Mouse (Mus musculus) T-helper 2 cell (primary cell): Measurements from ENCODE around the gene Tulp2.
"Not testable (repeated sequence)": the region's sequence is repeated elsewhere in the genome, so short reads cannot be mapped to it uniquely, and the experiment has no call there.

Source experiments
- in situ Hi-C: fragments of 300-600 bp; cut with MboI, MseI; formaldehyde crosslinking; loops from one replicate; pipeline ENCODE4 v1.15.1; 2025; ENCODE audit warnings: high pct_unique_total_duplicates

Gene Tulp2

DNA sequence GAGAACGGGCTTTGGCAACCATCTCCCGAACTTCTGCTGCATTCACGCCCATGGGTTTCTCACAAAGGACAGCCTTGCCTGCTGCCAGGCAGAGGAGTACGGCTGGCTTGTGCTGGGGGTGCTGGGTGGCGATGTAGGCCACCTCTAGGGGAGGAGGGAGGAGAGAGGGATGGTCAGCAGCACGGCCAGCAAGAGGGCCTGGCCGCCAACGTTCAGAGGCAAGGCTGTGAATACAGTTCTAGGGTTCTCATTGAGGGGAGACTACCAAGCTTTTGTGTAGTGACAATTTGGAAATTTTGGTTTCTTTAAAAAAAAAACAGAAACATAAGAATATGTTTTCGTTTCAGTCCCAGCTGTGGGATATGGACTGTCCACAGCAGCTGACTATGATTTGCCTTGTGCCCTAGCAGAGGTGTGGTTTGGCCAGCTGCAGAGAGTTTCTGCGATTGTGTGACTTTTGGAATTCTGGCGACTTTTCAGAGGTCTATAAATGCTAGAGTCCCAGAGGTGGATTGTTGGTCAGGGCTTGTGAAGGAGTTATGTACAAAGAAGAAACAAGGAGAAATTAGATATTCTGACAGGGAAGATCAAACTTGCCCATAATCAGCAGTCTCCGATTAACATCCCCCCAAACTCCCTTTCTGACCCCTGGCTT lies 5.2 kb downstream of the Tulp2 start, which contains the start of gene Gm45808:
Gm45808 (minus strand) TSS at position 51 of the 655 bp plus-strand sequence.
- in situ Hi-C loops: no loop called here

DNA sequence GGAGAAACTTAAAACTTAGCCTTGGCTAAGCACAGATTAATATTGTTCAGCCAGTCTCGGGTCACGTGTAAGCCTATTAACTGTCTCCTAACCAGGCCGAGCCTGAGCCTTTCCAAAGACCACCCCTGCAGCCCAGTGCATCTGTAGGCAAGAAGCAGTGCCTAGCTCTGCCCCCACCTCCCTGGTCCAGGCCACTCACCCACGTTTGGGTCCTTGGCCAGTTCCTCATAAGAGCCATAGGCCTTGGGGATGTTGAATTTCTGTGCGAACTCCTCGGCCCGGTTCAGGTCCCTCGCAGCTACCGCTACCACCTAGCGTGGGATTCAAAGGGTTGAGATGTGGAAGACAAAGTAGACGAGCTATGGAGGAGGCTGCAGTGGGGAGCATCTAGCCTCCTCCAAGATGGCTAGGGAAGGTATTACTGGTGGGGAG lies 6.2 kb downstream of the Tulp2 start:
- in situ Hi-C loops: no loop called here

DNA sequence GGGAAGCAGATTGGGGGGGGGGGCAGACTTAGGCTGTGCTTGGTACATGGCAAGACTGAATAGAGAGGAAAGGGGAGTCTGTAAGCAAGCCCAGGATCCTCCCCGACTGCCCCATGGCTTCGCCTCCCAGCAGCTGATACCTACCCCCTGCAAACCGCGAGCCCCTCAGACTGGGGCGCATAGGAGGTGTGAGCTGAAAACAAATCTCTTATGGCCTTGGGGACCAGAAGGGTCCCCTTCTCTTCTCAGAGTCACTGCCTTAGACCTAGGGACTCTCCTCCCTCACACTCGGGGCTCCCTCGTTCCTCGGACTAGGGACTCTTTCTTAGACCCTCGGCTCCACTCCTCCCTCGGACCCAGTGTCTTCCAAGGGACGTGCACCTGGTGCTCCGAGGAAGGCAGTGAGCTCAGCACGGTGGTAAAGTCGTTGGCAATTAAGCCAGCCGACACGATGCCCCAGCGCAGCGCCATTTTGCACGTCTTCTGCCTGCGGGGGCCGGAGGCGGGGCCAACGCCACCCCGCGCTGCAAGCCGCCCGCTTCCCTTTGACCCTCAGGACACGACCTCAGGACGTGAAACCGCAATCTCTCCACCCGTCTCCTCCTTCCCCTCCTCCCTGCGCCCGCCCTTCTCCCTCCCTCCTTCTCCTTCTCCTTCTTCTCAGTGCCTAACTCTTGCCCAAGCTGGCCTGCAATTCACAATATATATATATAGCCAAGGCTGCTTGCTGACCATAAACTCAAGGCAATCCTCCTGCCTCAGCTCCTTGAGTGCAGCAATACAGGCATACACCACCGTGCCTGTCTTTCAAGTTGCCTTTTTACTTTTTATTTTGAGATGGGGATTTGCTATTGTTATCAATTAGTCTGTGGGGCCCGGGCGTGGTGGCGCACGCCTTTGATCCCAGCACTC lies 6.9 kb downstream of the Tulp2 start, which contains the start of gene Dhdh:
Dhdh (minus strand) TSS at position 513 of the 912 bp plus-strand sequence.
- in situ Hi-C loops: no loop called here

DNA sequence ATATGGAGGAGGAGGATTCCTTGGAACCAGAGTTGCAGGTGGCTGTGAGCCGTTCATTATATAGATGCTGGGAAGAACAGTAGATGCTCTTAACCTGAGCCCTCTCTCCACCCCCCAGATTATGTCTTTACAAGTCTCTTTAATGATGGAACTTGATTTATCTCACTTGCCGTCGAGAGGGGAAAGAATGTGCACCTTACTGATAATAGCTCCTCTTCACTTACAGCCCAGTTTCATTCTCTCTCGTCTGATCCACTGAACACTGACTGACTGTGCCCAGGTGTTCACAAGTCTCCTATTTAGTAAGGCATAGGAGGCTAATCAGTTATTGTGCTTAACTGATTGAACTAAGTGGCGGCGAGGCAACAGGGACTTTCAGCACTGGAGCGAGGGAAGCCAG lies 7.9 kb downstream of the Tulp2 start:
- in situ Hi-C loops: no loop called here

DNA sequence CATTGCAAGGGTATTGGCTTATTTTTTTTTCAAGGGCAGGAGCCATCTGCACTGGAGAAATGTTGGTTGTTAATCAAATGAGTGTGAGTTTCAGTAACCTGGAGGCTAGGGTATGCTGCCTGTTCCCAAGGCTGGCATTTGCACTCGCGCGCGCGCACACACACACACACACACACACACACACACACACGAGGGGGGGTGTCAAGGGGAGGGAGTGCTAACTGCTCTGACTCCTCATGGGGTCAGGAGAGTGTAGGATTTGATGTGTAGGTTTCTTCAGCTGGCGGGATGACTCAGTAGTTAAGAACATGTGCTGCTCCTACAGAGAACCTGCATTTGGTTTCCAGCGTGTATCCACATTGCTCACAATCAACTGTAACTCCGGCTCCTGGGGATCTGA lies 9.1 kb downstream of the Tulp2 start:
- in situ Hi-C loops: no loop called here

DNA sequence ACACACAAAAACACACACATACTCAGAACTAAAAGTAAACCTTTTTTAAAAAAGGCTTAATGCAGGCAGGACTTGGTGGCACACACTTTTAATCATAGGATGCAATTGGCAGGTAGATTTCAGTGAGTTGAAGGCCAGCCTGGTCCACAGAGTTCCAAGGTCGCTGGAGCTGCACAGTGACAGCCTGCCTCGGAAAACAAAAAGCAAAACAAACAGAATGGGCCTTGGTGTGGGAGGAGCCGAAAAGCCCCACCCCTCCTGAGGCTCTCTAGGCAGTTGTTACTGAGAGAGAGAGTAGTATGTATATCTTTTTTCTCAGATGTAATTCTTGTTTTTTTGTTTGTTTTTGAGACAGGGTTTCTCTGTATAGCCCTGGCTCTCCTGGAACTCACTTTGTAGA lies 9.6 kb downstream of the Tulp2 start:
- in situ Hi-C loops: no loop called here

DNA sequence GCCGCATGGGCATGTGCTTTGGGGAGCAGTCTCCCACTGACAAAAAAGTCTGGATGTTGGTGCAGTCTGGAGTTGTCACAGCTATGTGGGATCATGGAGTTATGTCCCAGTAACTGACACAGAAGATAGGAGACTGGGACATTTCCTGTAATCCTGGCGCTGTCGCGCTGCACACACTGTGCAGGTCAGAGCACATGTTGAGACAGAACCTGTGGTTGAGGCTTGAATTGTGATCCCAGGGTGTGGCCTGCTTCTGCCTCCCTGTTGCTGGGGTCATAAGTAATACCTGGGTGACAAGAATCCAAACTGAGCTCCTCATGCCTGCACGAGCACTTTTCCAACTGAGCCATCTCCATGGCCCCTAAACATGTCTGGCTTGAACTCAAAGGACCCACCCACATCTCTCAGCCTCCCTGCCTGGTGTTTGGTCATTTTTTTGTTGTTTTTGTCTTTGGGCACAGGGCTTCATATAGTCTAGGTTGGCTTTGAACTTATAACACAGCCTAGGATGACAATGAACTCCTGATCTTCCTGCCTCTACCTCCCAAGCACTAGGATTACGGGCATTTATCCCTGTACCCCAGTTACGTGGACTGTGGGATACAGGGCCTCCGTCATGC lies 10.7 kb downstream of the Tulp2 start:
- in situ Hi-C loops: no loop called here

DNA sequence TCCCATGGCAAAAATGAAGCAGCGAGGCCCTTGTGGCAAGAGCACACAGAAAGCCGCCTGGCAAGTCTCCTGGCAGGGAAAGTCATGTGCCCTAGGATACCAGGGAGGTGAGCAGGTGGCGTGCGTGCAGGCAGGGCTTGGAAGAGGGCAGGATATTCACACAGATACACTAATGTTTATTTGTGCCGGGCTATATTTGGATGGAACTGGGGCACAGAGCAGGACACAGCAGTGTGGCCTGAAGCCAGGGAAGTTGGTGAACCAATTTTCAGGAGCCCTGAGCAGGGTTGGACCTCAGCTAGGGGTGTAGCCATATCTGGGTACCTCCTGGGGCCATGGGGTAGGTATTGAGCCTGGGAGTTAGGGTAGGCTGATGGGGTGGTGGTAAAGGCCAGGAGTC lies 11.3 kb downstream of the Tulp2 start:
- in situ Hi-C loops: no loop called here

DNA sequence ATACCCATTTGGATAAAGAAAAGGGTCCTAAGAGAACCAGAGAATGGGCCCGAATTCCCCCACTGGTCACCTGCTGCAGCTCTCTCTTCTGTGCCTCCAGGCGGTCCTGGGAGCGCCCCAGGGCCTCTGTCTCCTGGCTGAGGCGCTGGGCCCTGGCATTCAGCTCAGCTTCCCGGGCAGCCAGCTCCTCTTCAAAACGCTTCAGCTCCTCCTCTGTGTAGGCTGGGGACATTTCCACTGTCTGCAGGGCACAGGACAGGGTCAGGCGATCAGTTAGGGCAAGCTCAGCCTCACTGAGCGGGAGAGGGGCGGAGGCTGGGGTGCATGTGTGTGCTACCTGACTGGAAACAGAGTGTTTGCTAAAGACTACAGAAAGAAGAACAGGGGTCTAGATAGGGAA lies 12.9 kb downstream of the Tulp2 start:
- in situ Hi-C loops: no loop called here

DNA sequence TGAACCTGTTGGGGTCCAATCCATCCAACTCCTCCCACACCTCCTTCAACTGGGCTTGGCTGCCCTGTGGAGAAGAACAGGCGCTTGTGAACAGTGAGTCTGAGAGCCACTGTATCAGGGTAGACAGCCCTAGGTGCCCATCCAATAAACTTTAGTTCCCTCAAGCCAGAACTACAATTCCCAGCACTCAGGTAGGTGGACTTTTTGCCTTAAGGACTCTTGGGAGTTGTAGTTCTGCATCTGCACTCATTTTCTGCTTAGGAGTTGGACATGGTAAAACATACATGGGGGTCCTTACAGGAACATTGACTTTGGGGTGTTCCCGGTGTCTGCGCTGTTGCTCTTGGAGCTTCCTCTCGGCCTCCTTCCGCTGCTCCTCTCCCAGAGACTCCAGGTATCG lies 16.8 kb downstream of the Tulp2 start:
- in situ Hi-C loops: no loop called here

DNA sequence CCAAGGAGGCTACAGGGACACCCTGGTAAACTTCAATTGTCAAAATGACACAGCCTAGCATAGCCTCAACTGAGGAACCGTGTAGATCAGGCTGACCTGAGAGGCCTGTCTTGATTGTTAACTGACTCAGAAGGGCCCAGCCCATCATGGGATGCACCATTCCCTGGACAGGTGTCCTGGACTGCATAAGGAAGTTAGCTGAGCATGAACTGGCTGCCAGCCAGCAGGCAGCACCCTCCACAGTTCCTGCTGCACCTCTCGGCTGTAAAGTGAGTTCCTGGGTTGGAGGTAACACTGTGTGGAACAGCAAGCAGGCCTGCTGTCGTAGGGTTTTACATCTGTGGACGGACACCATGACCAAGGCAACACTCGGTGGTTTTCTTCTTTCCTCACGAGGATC lies 25.9 kb downstream of the Tulp2 start:
- in situ Hi-C loops: no loop called here

DNA sequence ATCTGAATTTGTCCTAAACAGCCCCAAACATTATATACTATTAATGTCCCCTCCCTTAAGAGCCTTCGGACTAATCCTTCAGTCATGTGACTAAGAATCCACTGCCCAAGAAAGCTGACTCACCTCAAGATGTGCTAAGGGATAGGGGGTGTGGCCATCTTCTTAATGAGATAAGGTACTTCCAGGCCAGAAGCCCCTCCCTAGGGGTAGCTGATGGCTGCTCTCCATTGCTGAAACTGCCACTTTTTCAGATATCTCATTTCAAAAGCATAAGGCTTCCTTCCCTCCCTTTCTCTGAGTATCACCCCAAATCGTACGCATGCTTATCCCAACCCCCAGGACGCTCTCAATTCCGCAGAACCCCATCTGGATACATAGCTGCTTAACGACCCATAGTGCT lies 26.9 kb downstream of the Tulp2 start:
- in situ Hi-C loops: no loop called here

DNA sequence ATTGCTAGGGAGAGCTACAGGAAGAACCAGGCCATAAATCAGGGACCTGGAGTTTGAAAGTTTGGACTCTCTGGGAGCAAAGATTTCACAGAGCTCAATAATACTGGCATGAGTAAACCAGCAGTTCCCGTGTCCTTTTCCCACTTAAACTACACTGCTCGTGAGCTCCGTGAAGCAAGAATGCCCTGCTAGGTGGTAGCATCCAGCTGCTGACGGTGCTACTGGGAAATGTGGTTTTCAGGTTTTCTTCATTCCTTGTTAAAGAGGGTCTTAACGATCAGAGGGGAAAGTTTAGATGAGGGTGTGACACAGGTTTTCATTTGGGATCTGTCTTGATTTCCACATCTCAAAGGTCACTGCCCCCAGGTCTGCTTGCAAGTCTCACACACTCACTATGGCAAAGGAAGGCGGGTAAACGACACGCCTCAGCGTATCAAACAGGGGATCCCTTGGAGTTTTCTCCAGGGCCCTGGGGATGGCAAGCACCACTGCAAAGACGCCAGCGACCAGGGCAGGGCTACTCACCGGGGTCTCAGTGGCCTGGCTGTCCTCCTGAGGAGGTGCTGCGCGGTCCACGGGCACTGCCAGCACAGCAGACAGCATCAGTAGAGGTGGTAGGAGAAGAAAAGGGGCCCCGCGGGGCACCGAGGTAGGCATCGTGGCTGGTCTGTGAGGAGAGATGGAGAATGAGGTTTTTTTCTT lies 27.7 kb downstream of the Tulp2 start:
- in situ Hi-C loops: no loop called here

DNA sequence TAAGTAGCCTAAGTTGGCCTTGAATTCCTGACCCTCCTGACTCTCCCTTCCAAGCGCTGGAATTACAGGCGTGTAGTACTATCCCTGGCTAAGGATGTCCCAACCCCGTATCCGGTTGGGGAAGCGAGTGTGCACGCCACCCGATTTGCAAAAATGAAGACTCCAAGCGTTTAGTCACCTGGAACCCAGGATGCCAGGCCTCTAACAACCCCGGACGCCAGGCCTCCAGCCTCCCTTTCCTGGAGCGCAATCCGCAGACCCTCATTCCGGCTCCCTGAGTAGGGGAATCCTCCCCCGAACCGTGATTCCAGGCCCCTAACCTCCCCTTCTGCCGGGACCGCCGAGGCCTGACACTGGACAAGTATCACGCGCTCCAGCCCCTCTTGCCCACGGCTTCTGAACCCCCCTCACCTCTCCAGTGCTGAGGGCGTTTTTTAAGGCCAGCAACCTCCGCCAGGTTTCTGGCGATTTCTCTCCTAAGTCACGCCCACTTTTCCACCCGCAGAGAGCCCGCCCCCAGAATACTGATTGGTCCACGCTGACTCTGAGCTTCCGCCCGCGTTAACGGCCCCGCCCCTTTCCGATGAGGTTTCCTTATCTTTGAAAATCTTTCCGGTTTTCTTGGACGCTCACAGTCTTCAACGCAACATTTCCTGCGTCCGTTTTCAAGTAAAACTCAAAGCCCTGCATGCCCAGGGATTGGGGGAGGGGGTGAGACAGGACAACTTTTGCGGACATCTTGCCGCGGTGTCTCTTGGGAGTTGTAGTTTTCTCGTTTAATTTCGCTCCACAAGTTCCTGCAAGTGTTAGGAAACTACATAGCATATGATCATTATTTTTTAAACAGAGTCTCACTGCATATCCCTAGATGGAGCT lies 28.5 kb downstream of the Tulp2 start, which contains the start of gene Nucb1:
Nucb1 (minus strand) TSS at position 495 of the 876 bp plus-strand sequence.
- in situ Hi-C loops: no loop called here

DNA sequence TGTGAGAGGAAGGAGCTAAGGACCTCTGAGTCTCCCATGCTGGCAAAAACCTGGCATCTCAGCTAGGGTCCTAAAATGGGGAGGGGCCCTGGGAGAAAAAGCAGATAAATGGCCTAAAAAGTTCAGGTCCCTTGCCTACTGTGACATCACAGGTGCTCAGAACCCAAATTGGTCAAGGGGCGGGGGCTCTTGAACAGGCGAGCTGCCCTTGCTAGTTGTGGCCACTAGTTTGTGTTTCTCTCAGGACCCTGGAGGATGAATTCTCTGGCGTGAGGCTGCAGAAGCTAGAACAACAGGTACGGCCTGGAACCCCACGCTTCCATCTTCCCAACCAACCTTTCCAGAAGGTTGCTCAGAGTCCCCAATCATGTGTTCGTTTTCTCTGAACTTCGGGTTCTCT lies 32.7 kb downstream of the Tulp2 start:
- in situ Hi-C loops: no loop called here

DNA sequence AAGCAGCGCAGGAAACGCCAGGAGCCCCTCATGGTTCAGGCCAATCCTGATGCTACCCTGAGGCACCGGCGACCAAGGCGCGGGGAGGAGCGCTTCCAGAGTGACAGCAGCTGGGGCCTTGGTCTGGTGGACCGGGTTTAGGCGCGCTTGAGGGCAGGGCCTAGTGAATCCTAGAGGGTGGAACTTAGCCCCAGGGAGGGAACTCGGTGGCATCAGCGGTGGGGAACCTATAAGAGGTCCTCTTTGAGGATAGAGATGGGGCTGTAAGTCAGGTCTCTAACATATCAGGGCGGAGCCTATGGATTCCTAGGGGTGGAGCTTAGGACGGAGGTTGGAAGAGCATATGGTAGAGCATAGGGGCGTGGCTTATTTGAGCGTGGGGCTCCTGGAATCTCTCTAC lies 33.8 kb downstream of the Tulp2 start:
- in situ Hi-C loops: no loop called here

DNA sequence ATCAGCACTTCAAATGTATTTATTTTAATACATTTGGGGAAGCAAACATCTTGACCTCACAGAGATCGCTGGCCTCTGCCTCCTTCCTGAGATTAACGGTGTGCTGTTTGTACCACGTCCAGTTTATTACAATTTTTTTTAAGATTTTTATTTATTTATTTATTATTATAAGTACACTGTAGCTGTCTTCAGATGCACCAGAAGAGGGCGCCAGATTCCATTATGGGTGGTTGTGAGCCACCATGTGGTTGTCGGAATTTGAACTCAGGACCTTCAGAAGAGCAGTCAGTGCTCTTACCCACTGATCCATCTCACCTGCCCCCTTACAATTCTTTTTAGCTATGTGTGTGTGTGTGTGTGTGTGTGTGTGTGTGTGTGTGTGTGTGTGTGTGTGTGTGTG lies 35.2 kb downstream of the Tulp2 start:
- in situ Hi-C loops: not testable (repeated sequence)

DNA sequence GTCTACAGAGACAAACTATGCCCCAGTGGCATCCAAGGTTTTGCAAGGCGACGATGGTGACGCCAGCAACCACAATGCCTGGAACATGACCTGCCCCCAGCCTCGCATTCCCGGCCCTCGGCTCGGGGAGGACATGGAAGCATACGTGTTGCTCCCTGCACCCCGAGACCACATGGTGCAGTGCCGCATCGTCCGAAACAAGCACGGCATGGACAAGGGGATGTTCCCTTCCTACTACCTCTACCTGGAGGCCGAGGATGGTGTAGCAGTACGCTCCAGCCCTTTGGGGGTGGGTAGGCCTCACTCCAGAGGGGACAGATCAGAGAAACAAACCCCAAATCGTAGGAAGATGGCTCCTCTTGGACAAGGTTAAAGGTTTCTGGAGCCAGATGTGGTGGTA lies 36.9 kb downstream of the Tulp2 start:
- in situ Hi-C loops: no loop called here

DNA sequence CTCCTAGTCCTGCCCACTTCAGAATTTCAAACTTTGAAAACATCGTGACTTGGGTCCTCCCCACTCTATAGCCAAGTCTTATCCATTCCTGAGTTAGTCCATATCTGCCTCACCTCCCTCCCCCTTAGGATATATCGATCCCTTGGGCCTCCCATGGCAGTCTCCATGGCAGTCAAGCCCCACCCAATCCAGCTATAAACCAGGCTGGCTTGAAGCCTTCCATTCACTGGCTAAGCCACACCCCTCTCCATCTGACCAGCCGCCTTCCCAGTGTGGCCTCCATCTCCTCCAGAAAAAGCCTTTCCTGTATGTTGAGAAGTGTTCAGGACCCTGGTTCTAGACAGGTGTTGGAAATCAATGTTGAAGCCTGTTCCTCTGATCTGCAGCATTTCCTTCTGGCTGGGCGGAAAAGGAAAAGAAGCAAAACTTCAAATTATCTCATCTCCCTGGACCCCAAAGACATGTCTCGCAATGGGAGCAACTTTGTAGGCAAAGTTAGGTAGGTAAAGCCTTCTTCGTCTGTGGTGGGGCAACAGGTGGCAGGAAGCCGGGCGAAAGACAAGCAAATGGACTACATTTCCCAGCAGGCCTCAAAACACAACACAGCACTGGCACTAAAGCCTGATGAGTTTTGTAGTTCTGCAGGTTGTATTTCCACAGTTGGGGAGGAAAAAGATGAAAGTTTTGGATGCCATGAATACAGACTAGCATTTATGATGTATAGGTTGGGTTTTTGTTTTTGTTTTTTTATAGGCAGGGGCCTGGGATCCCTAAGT lies 37.9 kb downstream of the Tulp2 start:
- in situ Hi-C loops: no loop called here

DNA sequence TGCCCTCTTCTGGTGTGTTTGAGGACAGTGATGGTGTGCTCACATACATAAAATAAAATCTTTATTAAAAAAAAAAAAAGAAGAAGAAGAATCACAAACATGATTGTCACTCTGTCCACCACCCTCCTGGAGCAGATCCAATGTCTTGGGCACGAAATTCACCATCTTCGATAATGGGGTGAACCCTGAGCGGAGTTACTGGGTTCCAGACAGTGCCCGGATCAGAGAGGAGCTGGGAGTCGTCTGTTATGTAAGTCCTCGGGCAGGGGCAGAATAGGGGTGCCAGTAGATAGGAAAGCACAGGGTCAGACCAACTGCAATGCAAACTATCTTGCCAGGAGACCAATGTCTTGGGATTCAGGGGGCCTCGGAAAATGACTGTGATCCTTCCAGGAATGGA lies 38.9 kb downstream of the Tulp2 start:
- in situ Hi-C loops: no loop called here
